Mouse (Mus musculus) midbrain, embryonic 11.5 days (tissue): ENCODE data around the gene Vgll2. TPM values are rescaled to one million over a fixed set of nuclear protein-coding genes. Genes with fewer than 3 reads are reported as not detected.

Source experiments
- ATAC-seq: fragments of 200-750 bp; cut with Nextera tagmentation; 2 replicates; pipeline ENCODE4 v1.8.0; 2017; ENCODE audit warnings: moderate TSS enrichment, moderate library complexity; ENCODE audit not compliant: low FRiP score
- DNase-seq: peaks from one replicate; pipeline ENCODE4 v3.0.0; 2015; ENCODE audit warnings: low spot score; ENCODE audit errors: missing footprints
- H3K27ac ChIP-seq: fragments of 300-500 bp; sonication (generic); 2 replicates; pipeline ENCODE4 v1.5.1; 2014; ENCODE audit warnings: low read depth, low read length
- H3K27me3 ChIP-seq: fragments of 300-500 bp; sonication (generic); 2 replicates; pipeline ENCODE4 v1.6.1; 2014; ENCODE audit warnings: mild to moderate bottlenecking, low read length, moderate library complexity, mixed read lengths; ENCODE audit not compliant: control insufficient read depth, insufficient read depth
- H3K36me3 ChIP-seq: fragments of 300-500 bp; sonication (generic); 2 replicates; pipeline ENCODE4 v1.6.1; 2014; ENCODE audit warnings: mild to moderate bottlenecking, low read length, moderate library complexity, mixed read lengths; ENCODE audit not compliant: control insufficient read depth, insufficient read depth
- H3K4me1 ChIP-seq: fragments of 300-500 bp; sonication (generic); 2 replicates; pipeline ENCODE4 v1.6.1; 2014; ENCODE audit warnings: low read length; ENCODE audit not compliant: control insufficient read depth, insufficient read depth
- H3K4me2 ChIP-seq: fragments of 300-500 bp; sonication (generic); 2 replicates; pipeline ENCODE4 v1.6.1; 2014; ENCODE audit warnings: mild to moderate bottlenecking, moderate library complexity
- H3K4me3 ChIP-seq: fragments of 300-500 bp; sonication (generic); 2 replicates; pipeline ENCODE4 v1.5.1; 2014; ENCODE audit warnings: low read depth, low read length
- H3K9ac ChIP-seq: fragments of 300-500 bp; sonication (generic); 2 replicates; pipeline ENCODE4 v1.6.1; 2014; ENCODE audit warnings: low read length
- H3K9me3 ChIP-seq: fragments of 300-500 bp; sonication (generic); 2 replicates; pipeline ENCODE4 v1.6.1; 2016; ENCODE audit warnings: low read length; ENCODE audit not compliant: control insufficient read depth
- WGBS: fragments of 180-500 bp; shearing (Covaris S2); extraction: QIAGEN DNeasy Blood & Tissue Kit; methylation state at CpG from one replicate; pipeline ENCODE4 v1.1.7; 2014; 5-methylcytosine and 5-hydroxymethylcytosine counted together
- polyA plus RNA-seq: library from polyadenylated mRNA; unstranded; fragments of >200 nt; fragmentation: Nextera tagmentation; extraction: Ambion mirVana; gene quantifications from 2 replicates; pipeline ENCODE4 v1.2.1, GENCODE M21; 2014

Gene Vgll2
- 0.15 and 0.27 TPM in 2 replicates for polyA plus RNA-seq

GRCm38 (mm10) chr10:52022413-52023212 lies at the start of gene Vgll2:
Vgll2 (plus strand) TSS chr10:52022502.
- WGBS = under 1% methylated on average over 56 of the region's 60 CpGs
- peak; percentile 90 for ATAC-seq
- no peaks in the 10 kb centered on the region for H3K9me3 ChIP-seq
- peak; percentile 97 for DNase-seq
- H3K27me3 ChIP-seq = peaks cover 75% of the 10 kb centered on the region
- H3K4me3 ChIP-seq = peak within 1 kb of the TSS; percentile 47
- peak within 1 kb of the TSS; percentile 82 for H3K4me2 ChIP-seq
- H3K9ac ChIP-seq = peak within 1 kb of the TSS; percentile 43; the same call in 1 of the 2 replicates
- H3K36me3 ChIP-seq = no peaks in the 10 kb centered on the region
- H3K4me1 ChIP-seq = peaks cover 14% of the 10 kb centered on the region
- H3K27ac ChIP-seq = no peak within 1 kb of the TSS

GRCm38 (mm10) chr10:51975137-51975536 lies 47.2 kb upstream of the Vgll2 start:
- Histone ChIP-seq H3K27me3 (no peaks in the 10 kb centered on the region), H3K27ac (no peak overlapping the region), H3K9me3 (no peaks in the 10 kb centered on the region), H3K4me3 (no peak overlapping the region), H3K4me1 (no peaks in the 10 kb centered on the region), H3K9ac (no peak overlapping the region), H3K4me2 (no peak overlapping the region), H3K36me3 (no peaks in the 10 kb centered on the region)
- WGBS = 81% methylated on average over 4 of the region's 4 CpGs
- DNase-seq (no peak), ATAC-seq (no peak)

DNA sequence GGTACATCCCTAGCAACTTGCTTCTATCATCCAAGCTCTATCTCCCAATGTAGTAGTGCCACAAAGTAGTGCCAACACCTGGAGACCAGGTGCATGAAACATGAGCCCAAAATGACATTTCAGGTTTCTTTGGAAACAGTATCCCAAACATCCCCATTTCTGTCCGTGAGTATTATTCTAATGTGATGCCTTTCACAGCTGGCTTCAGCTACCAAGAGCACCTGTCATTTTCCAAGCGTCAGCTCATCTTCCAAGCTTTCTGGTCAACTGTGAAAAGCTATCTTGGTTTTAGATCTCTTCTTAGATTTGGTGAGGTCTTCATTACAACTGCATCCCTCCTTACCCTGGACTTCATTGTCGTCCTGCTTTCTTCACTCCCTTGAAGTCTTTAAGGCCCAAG lies 46.7 kb upstream of the Vgll2 start:
- no peaks in the 10 kb centered on the region for H3K4me1 ChIP-seq
- DNase-seq (no peak), ATAC-seq (no peak)
- H3K9ac ChIP-seq = no peak overlapping the region
- WGBS = 85% methylated on average over 3 of the region's 3 CpGs
- no peak overlapping the region for H3K4me2 ChIP-seq
- H3K4me3 ChIP-seq = no peak overlapping the region
- H3K27me3 ChIP-seq = no peaks in the 10 kb centered on the region
- H3K27ac ChIP-seq = no peak overlapping the region
- no peaks in the 10 kb centered on the region for H3K9me3 ChIP-seq
- H3K36me3 ChIP-seq = no peaks in the 10 kb centered on the region

DNA sequence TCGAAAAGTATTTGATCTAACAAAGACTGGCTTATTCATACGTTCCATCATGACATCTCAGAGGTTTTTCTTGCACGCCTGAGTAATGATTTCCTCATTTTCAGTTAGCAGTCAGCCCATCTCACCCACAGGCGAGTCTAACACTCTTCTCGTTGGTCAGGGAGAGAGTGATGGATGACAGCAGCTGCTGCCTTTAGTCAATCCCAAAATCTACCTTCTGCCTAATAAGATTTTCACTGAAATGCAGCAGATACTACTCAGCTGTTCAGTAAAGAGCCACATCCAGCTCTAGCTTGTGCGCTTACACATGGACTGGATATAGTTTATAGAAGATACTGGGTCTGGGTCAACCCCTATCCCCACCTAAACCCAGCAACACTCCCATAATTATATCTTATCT lies 40.7 kb upstream of the Vgll2 start:
- Histone ChIP-seq H3K4me3 (no peak overlapping the region), H3K27me3 (no peaks in the 10 kb centered on the region), H3K27ac (no peak overlapping the region), H3K9me3 (no peaks in the 10 kb centered on the region), H3K4me1 (no peaks in the 10 kb centered on the region), H3K9ac (no peak overlapping the region), H3K4me2 (no peak overlapping the region), H3K36me3 (no peaks in the 10 kb centered on the region)
- DNase-seq = no peak
- no peak for ATAC-seq
- WGBS = 86% methylated on average over 6 of the region's 6 CpGs

- H3K4me3 ChIP-seq = no peak overlapping the region
- H3K4me1 ChIP-seq = no peaks in the 10 kb centered on the region
- no peak overlapping the region for H3K27ac ChIP-seq
- 83% methylated on average over 6 of the region's 6 CpGs for WGBS
- no peak overlapping the region for H3K9ac ChIP-seq
- H3K9me3 ChIP-seq = no peaks in the 10 kb centered on the region
- ATAC-seq = no peak
- no peaks in the 10 kb centered on the region for H3K36me3 ChIP-seq
- no peak for DNase-seq
- H3K27me3 ChIP-seq = no peaks in the 10 kb centered on the region
- no peak overlapping the region for H3K4me2 ChIP-seq
Measured at GRCm38 (mm10) chr10:51982395-51982794, 39.9 kb upstream of the Vgll2 start.

GRCm38 (mm10) chr10:52018471-52018870 lies 3.8 kb upstream of the Vgll2 start:
- peak; percentile 75 for DNase-seq
- no peak overlapping the region for H3K27ac ChIP-seq
- no peaks in the 10 kb centered on the region for H3K36me3 ChIP-seq
- no peaks in the 10 kb centered on the region for H3K9me3 ChIP-seq
- no peak overlapping the region for H3K4me2 ChIP-seq
- H3K4me3 ChIP-seq = no peak overlapping the region
- H3K9ac ChIP-seq = no peak overlapping the region
- peaks cover 9% of the 10 kb centered on the region for H3K4me1 ChIP-seq
- WGBS = 50% methylated on average over 1 of the region's 1 CpGs
- no peak for ATAC-seq
- peaks cover 35% of the 10 kb centered on the region for H3K27me3 ChIP-seq

GRCm38 (mm10) chr10:52021231-52021630 lies 1.1 kb upstream of the Vgll2 start:
- no peaks in the 10 kb centered on the region for H3K36me3 ChIP-seq
- H3K9ac ChIP-seq = no peak overlapping the region
- DNase-seq = peak; percentile 93
- H3K27ac ChIP-seq = no peak overlapping the region
- no peaks in the 10 kb centered on the region for H3K9me3 ChIP-seq
- 1% methylated on average over 9 of the region's 9 CpGs for WGBS
- peaks cover 9% of the 10 kb centered on the region for H3K4me1 ChIP-seq
- no peak for ATAC-seq
- no peak overlapping the region for H3K4me3 ChIP-seq
- H3K27me3 ChIP-seq = peaks cover 62% of the 10 kb centered on the region
- H3K4me2 ChIP-seq = no peak overlapping the region

- under 1% methylated on average over 13 of the region's 15 CpGs for WGBS
- ATAC-seq (peak; percentile 67), DNase-seq (peak; percentile 94)
- H3K36me3 ChIP-seq = no peaks in the 10 kb centered on the region
- H3K9ac ChIP-seq = no peak overlapping the region
- H3K4me1 ChIP-seq = peaks cover 9% of the 10 kb centered on the region
- H3K9me3 ChIP-seq = no peaks in the 10 kb centered on the region
- peak overlapping the region; percentile 47 for H3K4me3 ChIP-seq
- peaks cover 68% of the 10 kb centered on the region for H3K27me3 ChIP-seq
- no peak overlapping the region for H3K27ac ChIP-seq
- peak overlapping the region; percentile 82 for H3K4me2 ChIP-seq
Measured at GRCm38 (mm10) chr10:52021736-52022394, 437 bp upstream of the Vgll2 start.
